Mouse (Mus musculus) R1 (cell line): ENCODE measurements around the gene Mtif3.
"Not testable (repeated sequence)": the region's sequence is repeated elsewhere in the genome, so short reads cannot be mapped to it uniquely, and the experiment has no call there.

Experiments
- DNase-seq: peaks from one replicate; pipeline ENCODE4 v3.0.0-alpha.2; 2018; ENCODE audit warnings: low read depth, low spot score

Mtif3 gene

DNA sequence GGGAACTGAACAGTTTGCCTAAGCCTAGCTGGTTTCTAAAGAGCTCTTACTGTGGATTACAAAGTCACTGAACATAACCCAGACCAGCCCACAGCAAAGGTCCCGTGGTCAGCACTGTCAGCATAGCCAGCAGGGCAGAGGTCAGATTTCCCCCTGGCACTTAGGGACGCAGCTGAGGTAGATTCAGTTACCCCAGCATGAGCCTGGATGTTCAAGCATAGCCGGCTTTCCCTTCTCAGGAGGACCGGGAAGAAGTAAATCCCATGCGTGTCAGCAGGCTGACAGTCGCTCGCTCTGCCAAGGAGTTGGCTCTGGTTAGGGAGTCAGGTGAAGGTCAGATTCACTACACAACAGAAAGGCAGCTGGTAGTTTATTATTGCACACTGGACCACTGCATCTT lies 9.0 kb downstream of the Mtif3 start:
- no peak for DNase-seq

DNA sequence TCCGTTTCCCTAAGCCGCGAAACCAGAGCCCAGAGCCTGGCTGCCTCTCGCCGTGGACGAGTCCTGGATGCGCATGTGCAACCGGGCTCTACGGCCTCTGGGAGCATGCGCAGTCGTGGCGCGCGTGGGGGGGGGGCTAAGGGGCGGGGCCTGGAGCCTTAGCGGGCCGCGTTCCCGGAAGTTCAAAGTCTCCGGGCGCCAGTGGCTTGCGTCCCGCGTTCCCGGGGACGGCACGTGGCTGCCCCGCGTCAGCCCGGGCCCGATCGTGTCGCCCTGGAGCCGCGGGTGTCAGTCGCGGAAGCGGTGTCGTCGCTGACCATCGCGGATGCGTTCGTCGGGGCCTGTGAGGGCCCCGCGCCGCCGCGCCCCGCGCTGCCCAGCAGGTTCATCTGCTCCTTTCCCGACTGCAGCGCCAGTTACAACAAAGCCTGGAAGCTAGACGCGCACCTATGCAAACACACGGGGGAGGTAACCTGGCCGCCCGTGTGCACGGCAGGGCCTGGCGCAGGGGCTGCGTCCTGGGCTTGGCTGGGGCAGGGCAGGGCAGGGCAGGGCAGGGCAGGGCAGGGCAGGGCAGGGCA lies 15.0 kb downstream of the Mtif3 start, which contains the start of gene Gtf3a:
TSS of gene Gtf3a (plus strand) at position 150 of the 581 bp plus-strand sequence.
- DNase-seq, result peak; percentile 93

- DNase-seq, result no peak
Measured at GRCm38 (mm10) chr5:146948041-146948507, 15.5 kb downstream of the Mtif3 start.

- peak; percentile 72 for DNase-seq
Measured at GRCm38 (mm10) chr5:146947497-146947896, 16.1 kb downstream of the Mtif3 start.

GRCm38 (mm10) chr5:146946682-146947081 lies 16.9 kb downstream of the Mtif3 start:
- DNase-seq, result no peak

GRCm38 (mm10) chr5:146944568-146944967 lies 19.0 kb downstream of the Mtif3 start:
- peak; percentile 70 for DNase-seq

DNA sequence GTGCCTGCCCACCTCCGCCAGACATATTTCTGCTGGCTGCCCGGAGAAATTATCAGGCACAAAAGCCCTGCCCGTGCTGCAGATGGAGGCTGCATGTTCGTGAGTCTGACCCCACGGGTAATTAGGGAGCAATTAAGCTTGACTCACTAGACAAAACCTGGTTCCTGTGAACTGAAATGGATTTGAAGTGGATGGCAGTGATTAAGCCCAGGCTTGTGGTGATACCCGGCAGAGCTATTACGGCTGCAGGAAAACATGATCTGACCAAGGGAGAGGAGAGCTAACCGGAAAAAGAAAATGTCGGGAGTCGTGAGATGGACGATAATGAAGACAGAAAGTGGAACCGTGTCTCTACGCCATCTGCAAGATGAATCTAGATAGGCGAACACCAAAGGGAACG lies 20.6 kb downstream of the Mtif3 start:
- DNase-seq, result no peak

DNA sequence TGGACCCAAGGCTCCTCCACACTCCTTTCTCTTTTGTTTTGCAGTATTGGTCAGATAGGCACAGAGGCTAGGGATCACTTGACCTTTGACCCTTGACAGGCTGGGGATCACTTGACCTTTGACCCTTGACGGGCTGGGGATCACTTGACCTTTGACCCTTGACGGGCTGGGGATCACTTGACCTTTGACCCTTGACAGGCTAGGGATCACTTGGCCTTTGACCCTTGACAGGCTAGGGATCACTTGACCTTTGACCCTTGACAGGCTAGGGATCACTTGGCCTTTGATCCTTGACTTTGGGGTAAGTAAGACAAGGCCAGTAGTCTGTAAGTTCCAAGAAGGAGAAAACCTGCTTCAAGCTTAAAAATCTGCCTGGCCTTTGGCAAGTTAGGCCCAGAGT lies 21.7 kb downstream of the Mtif3 start:
- not testable (repeated sequence) for DNase-seq

- peak; percentile 79 for DNase-seq
Measured at GRCm38 (mm10) chr5:146940219-146940618, 23.4 kb downstream of the Mtif3 start.

- DNase-seq, result peak; percentile 92
Measured at GRCm38 (mm10) chr5:146939109-146939796, 24.3 kb downstream of the Mtif3 start.

- DNase-seq, result no peak
Measured at GRCm38 (mm10) chr5:146937541-146938503, 25.8 kb downstream of the Mtif3 start.

DNA sequence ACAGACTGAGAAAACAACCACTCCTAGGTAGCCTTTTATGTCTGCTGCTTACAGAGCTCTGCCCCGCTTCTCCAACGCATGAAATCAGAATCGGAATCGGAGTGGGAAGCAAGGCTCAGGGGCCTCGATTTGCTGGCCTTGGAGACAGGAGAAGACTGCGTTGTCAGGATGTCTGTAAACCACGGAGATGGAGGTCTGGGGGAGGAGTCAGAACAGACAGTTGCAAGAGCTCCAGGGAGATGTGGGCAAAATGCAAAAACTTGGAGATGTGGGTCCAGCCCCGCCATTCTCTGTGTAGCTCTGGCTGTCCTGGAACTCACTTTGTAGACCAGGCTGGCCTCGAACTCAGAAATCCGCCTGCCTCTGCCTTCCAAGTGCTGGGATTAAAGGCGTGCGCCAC lies 30.1 kb downstream of the Mtif3 start:
- peak; percentile 72 for DNase-seq

- no peak for DNase-seq
Measured at GRCm38 (mm10) chr5:146931904-146932553, 31.6 kb downstream of the Mtif3 start.

DNA sequence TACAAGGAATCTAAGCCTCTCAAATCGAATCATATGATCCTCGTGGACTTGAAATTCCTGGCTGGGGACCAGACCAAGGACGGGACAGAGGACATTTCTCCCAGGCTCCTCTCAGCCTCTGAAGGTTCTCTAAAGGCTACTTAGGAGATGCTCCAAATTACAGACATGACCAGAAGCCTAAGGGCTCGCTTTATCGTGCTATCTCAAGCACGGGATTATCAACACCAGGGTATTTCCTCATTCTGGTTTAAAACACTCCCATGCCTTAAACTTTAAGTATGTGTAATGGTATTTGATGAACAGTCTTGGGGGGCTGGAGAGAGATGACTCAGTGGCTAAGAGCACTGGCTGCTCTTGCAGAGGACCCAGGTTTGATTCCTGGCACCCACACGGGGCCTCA lies 32.2 kb downstream of the Mtif3 start:
- DNase-seq, result no peak

DNA sequence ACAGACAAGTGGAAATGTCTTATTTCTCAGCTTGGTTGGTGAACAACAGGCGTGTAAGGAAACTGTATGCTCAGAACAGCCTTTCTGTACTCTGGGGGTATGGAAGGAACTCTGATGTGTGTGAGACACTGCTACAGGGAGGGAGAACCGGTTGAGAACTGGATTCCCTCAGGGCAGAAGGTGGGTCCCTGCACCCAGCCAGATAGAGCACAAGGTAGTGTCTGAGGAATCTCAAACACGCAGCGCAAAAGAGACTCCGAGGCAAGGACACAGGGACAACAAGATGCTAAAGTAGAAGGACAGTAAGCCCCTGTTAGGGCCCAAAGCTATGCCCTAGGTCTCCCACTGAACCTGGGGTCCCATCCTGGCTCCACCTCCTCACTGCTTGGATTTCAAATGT lies 36.9 kb downstream of the Mtif3 start:
- DNase-seq, result peak; percentile 78

- peak; percentile 89 for DNase-seq
Measured at GRCm38 (mm10) chr5:146923547-146923946, 40.1 kb downstream of the Mtif3 start.

- no peak for DNase-seq
Measured at GRCm38 (mm10) chr5:146921224-146921623, 42.4 kb downstream of the Mtif3 start.

DNA sequence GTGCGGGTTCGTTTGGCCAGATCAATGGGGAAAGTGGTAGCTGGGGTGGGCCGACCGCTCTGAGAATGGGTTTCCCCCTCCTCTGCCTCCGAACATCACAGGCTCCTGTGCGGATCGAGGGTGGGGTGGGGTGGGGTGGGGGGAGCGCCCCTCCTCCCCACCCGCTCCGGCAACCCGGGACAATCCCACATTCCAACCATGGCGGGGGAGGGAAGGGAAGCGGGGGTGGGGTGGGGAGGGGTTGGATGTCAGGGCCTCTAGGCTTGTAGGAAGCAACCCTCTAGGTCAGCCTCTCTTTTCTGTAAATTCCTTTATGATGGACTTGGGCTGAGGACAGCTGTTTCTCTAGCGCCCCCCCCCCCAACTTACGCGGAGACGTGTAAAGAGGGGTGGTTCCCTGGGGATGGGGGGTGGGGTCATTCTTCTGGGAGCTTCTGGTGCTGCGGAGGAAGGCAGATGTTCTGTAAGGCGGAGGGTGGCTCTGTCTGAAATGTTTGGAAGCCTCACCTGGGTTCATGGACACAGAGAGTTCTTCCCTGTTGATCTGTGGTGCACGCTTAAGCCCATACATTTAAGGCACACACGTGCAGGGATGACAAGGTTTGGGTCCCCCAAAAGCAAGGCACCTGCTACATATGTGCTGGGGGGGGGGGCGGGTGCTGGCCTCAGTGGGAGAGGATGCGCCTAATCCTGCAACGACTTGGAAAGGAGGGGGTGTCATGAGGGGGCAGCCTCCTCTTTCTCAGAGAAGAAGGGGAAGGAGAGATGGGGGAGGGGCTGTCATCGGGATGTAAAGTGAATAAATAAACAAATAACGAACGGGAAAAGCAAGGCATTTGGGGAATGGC lies 43.1 kb downstream of the Mtif3 start:
- DNase-seq, result peak; percentile 97

DNA sequence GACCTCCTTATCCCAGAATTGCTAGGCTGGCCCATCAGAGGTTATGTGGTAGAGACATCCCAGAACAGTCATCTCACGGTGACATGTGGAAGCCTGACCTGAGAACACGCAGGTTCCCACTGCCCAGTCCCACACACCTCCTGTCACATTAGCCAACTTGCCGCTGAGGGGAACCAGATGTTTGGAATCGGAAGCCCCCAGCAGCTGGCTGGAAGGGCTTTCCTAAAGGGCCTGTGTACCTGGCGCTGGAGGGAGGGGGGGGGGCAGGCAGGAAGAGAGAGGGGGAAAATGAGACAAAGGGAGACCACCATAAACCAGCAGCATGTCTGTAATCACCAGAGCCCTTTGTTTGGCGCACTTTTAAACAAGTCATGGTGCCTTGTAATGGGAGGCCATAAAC lies 43.7 kb downstream of the Mtif3 start:
- no peak for DNase-seq

GRCm38 (mm10) chr5:146917357-146917756 lies 46.2 kb downstream of the Mtif3 start:
- not testable (repeated sequence) for DNase-seq

GRCm38 (mm10) chr5:146916806-146917205 lies 46.8 kb downstream of the Mtif3 start:
- peak; percentile 97 for DNase-seq
